13 mouse cellular contexts compared by ENCODE assay signal in the genomic region with DNA sequence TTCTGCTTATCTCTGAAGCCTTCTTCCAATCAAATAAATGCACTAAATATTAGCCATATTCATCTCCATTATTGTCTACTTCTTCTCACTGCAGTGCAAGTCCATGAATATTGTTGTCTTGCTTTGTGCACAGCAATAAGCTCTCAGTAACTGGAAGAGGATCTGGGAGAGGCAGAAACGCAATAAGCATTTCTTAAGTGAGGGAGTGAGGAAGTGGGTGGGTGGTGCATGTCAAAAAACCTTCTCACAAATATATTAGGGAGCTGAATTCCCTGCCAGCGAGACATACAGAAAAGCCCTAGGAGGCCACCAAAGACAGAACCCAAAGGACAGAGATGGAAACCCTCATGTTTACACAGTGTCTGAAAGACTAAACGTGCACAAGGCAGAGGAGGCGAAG.
DNase-seq lines count a peak whose midpoint lies in the region.
"Had no signal": no experiment of that assay in that cellular context is flagged by ENCODE, and none has a peak within 500 bp of the region (broad histone marks: within the 10 kb centered on the region; RNA-seq: fewer than 3 reads in every experiment).

No protein-coding gene starts in this region.

- peak; percentile 28 to 43 for DNase-seq in frontal cortex, postnatal 36 days (ENCODE audit: low spot score in 2 of 2)
- no peak for DNase-seq in frontal cortex, postnatal 10 days (ENCODE audit: low spot score in 2 of 2)
- peak; percentile 47 for DNase-seq in right cerebral cortex, adult 18-20 months
- no peak for DNase-seq in right cerebral cortex, postnatal 4 days
- peak; percentile 56 for DNase-seq in brain, adult 2 months (ENCODE audit: low read depth, low spot score)
- DNase-seq in spleen, postnatal 10 days (ENCODE audit: low spot score in 2 of 2): no peak
- DNase-seq: adrenal gland, adult 2 months; adrenal gland, postnatal 10 days; adrenal gland, postnatal 25 days; cerebellum, adult 11-12 months; cerebellum, adult 2 months; cerebellum, adult 9-10 months; cerebellum, postnatal 25 days had no signal

Comparison
In these comparisons a context has a peak if more than half of its experiments do, and no peak if none do; other contexts are left out.
1. DNase-seq: peak in frontal cortex, postnatal 36 days (2 of 2), right cerebral cortex, adult 18-20 months (single experiment) and brain, adult 2 months (single experiment); none in frontal cortex, postnatal 10 days (0 of 2), right cerebral cortex, postnatal 4 days (single experiment) and spleen, postnatal 10 days (0 of 2).